Mouse (Mus musculus) embryo, embryonic 10 days (tissue): ENCODE measurements around the gene Cd44.

Experiments
- DNase-seq: peaks from one replicate; pipeline ENCODE4 v3.0.0-alpha.2; 2015; ENCODE audit warnings: low spot score

Gene Cd44

DNA sequence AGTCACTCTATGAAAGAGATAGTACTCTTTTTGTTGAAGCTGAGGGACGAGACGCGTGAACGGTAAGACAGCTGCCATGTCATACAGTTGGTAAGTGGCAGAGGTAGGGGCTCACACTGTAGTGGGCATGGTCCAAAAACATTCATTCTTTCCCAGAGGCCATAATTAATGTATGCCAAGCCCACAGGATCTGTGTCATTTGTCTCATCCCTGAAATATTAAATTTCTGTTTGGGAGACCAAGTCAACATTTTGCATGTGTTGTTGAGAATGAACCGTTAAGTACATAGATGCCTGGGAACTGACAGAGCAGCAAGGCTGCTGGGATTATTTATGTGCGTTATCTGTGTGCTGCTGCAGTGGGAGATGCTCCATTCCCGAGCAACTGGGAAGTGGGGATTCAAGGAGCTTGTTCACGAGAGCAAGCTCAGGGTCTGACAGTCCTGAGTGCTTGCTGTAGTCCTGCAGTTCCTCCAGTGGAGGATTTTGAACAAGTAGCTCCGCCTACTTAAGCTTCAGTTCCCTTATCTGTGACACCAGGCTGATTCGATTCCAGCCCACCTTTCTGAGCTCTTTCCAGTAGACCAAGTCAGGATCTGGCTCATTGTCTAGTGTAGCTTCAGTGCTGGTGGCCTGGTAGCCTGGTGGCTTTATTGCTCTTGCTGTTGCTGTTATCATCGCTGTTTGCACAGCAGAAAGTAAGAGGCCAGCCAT is 12.5 kb upstream of the Cd44 start:
- DNase-seq: no peak

DNA sequence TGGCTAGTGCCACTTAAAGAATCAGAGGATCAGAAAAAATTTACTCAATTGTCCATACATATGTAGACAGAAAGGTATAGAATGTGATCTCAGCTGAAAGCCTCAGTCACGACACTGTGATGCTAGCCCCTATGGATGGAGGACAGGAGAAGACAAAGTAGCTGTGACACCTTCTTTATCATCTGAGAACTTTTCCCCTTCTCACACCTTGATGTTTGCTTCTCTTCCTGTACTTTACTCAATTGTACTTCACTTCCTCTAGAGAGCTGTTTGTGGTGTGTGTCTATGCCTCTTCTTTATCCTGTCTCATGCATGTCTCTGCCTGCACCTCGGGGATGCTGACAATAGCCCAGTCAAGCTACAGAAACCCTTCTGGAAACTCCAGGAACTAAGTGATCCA is 11.5 kb upstream of the Cd44 start:
- DNase-seq: no peak

DNA sequence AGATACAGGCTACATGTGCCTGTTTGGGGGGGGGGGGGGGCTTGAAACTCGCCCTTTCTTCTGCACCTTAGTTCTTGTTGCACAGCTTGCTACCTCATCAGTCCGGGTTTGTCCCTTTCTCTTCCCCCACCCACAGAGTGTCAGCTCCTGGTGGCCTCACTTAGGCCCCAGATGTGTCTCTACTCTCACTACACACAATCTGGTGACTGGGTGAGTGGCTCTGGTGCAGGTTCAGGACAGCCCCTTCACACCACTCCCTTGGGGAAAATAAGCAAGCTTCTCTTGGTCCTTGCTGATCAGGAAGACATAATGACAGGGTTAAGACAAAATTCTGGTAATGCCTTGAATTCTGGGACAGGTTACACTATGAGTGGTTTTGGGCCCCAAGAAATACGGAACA is 11.0 kb upstream of the Cd44 start:
- no peak for DNase-seq

DNA sequence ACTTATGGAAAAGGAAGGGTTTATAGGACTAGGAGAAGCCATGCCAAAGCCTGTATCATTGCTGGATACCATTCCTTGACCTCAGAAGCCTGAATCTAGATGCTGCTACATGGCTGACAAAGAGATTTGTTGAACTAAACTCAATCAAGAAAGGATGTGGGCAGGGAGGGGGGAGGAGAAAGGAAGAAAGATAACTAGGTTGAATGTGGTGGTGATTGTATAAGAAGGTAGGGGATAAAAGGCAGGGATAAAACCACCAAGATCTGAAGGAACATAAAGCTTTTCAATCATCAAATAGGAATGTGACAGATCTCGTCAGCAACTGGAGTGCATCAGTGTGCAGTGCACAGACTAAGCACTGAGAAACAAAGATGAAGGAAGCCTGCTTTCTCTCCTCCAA is 7.9 kb upstream of the Cd44 start:
- no peak for DNase-seq

DNA sequence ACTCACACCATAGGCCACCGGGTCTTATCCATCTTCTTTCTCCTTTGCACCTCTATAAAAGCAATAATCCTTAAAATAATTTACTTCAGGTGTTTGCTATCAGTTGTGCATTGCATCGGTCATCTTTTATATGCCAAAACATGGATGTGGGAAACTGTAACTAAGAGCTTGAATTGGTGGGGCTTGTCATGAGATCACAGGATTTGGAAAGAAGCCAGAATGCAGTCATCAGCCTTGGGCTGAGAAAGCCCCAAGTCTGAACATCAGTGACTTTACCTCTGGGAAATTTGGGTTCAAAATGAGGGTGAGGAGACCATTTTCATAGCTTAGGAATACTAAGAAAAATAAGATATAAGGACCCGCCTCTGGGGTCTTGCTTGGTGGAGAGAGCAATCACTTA is 4.1 kb upstream of the Cd44 start:
- no peak for DNase-seq

DNA sequence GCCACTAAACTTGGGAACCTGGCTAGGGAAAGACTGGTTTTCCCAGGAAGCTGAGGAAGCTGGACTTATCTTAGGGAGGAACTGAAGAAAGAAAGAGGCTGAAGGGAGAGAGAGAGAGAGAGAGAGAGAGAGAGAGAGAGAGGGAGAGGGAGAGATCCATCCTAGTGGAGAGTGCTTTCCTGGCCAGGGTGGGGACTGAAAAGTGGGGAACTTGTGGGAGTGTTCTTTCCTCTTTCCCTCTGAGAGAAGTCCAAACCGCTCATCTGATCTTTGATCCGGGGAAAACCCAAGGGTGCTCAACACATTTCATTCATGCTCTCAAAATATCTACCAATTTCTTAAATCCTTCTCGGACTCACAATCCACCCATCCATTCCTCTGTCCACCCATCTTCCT is 361 bp upstream of the Cd44 start:
- no peak for DNase-seq

DNA sequence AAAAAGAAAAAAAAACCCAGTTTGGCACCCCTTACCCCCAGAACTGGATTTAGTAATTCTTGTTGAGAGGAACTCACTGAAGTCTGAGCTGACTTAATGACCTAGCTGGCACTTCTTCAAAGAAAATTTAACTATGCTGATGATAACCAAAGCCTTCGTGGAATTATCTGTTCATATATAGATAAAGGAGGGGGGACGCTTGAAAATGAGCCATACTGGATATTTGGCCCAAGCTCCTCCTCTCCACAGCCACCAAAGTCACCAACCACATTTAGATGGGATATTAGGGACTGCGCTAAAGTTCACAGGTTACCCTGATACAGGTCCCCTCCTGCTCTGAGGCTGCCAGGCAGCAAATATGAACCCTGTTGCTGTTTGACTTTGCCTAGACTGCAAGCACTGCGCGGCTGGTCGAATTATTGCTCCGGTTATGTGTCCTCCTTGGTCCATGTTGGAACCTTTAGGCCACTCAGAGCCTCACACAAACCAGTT is 1.2 kb downstream of the Cd44 start:
- DNase-seq: no peak

DNA sequence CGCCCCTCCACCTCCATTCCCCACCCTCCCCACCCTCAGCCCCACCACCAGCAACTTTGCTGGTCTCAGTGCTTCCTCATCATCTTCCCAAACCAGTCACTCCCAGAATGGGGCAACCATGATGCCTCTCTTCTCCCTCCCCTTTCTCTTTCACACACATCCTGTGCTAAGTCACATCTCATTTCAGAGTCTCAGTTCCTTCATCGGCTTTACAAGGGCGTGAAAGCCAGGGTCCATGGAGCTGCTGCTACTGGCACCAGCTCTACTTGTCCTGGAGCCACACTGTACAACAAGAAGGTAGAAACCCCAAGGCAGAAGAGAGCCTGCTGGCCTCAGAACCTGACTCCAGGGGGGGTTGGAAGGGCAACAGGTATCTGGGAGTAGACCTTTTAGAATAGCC is 2.2 kb downstream of the Cd44 start:
- DNase-seq: no peak

DNA sequence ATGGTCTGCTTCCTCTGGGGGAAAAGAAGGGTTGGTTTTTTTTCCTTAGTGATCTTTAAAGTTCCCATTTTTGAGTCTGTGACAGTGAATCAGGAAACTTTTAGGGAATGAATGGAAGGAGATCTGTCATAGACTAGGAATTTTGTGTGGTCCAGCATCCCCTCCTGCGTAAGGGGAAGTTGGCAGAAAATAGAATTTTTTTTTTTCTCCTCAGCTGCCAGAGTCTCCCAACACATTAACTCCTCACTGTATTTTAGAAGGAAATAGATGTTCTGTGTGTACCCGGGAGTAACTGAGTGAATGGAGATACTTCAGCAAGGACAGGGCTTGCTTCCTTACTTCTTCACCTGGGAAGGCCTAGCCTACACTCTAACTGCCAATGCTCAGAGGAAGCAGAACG is 2.9 kb downstream of the Cd44 start:
- DNase-seq: no peak

DNA sequence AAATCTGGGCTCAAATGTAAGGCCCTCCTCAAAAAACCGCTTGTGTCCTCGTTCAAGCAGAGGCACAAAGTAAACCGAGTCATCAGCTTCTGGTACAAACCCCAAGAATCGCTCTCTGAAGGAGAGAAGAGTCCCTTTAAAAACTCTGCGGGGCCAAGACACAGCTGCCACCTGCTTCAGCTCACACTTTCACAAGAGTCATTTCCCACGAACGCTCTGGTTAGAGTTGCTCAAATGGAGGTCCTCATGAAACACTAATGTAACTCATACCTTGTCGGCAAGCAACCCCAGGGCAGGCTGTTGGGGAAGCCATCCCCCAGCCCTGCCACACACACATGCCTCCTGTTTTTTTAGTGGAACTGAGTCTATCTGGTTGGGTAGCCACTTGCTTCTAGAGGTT is 5.3 kb downstream of the Cd44 start:
- no peak for DNase-seq

DNA sequence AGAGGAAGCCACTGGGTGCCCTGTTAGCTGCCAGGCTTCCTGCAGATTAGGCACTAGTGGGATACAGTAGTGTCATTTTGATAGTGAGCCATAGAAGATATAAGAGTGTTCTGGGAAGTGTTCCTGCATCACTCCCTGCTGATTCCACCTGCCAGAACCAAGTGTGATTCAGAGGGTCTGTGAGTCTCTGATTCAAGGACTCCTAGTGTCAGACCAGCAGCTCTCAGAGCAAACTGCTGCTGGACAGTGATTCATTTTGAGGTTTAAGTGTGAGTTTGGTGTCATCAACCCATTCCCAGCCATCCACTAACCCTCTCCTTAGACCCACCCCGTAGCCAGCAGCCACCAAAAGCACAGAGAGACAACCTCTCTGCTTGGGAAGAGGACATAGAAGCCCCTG is 6.3 kb downstream of the Cd44 start:
- no peak for DNase-seq

DNA sequence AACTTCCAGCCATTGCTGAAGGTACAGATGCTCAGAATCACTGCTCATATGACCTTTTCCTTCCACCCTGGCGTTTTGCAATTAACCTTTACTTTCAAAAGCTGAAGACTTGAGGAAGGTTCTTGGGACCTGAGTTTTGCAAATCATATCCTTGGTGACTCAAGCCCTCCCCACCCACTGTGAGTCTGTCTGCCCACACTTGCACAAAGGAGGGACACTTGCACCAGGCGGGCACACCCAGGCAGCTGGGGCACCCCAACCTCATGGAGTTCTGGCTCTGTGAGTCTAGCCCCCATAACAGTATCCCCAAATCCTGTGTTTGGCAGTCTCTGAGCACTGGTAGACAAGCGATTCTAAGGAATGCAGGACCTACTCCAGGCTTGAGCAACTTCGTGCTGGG is 6.7 kb downstream of the Cd44 start:
- no peak for DNase-seq

DNA sequence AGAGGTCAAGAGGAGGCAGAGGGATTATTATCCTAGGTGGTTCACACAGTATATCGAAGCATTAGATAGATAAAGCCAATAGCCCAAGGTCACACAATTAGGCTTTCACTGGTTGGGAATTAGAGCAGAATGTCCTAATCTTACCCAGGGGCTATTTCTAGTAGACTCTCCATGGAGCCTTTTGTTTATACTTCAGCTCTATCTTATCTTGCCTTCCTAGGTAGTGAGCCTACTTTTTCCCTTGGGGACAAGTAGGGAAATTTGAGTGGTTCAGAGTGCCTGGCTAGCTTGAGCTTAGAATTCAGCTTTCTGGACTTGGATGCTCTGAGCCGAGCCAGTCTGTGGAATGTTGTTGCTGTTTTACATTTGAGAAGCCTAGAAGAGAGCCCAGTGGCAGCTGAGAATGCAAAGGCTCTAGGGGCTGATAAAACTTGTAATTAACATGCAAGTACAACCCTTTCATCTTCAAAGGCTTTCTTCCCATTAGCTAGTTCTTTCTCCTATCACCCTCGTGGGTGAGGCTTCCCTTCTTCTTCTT is 12.7 kb downstream of the Cd44 start:
- no peak for DNase-seq

DNA sequence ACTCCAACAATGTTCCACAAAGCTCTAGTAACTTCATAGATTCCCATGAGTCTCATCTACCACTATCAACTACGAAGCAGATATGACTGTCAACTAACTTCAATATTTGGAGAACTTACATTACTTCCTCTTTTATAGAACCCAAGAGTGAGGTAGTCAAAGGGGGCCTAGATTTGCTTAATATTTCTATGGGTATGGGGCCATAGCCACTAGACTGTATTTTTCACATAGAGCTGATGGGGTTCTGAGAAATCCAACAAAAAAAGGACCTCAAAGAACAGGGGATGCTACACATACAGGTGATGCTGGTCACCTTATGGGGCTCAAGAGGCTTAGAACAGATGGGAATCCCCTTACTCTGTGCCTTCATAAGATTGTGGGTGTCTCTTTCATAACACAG is 14.3 kb downstream of the Cd44 start:
- no peak for DNase-seq

DNA sequence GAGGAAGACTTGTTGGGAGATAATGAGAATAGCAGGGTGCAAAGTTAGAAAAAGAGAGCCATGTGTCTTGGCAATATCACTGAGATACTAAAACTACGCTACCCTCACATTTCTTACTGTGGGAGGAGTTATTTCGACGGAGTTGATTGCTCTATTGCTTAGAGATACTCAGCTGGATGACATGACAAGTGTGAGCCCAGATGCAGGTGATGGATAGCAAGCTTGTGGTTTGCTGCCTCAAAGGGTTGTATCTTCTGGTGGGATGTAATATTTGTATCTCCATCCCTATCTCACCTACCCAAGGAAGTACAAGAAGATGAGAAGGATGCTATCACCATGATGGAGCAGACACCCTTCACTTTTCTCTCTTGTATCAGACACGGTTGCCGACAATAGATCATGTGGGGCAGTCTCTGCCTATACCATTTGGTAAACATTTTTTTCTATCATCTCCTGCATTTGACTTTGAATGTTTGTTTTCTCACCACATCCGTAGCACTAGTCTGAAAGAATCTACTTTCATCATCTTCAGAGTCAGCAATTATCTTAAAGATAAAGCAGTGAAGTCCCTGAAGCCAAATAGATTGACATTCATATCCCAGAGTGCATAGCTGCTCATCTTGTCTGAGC is 15.0 kb downstream of the Cd44 start:
- no peak for DNase-seq

DNA sequence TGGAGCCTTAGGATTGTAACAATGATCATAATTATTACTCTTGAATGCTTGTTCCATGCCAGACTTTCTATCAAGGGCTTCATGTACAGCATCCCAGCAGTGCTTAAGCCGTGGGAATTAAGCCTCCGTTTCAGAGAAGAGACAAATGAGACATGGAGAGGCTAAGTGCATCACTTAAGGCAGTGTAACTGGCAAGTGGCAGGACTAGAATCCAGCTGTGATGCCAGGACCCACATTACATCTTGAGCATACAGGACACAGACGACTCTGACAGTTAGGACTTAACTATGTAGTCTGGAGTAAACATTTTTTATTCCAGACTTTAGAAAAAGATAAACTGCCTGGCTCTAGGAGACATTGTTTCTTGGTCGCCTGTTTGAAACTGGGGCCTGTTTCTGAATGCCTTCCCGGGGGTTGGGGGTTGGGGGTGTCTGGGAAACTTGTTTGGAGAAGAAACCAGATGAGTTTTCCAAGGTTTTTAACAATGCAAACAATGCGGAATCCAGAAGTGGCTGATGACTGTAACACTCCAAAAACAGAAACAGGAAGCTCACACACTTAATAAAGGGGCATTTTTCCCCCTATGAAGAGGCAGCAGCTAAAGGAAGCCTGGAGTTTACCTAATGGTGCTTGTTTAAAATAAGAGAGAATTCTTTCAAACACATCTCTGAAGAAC is 18.7 kb downstream of the Cd44 start:
- no peak for DNase-seq

DNA sequence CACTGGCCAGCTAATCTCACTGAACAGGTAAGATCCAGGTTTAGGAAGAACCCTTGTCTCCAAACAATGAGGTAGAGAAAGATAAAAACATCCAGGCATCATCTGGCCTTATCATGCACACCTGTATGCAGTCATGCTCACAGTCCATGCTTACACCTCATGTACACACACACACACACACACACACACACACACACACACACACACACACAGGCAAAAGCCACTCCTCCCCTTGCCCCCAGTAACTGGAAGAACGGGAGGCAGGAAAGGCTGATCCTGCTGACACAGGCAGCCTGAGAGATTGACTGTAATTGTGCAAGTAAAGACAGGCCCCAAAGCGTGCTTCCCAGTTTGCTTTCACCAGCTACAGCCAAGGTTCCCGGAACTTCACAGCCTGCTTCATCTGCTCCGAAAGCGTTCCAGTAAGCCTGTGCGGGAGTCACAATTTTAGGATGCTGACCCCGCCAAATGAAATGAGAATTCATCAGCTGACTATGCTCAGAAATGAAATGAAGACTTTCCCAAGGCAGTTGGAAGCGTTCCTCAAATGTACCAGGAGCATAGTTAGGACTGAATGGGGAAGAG is 19.4 kb downstream of the Cd44 start:
- no peak for DNase-seq

DNA sequence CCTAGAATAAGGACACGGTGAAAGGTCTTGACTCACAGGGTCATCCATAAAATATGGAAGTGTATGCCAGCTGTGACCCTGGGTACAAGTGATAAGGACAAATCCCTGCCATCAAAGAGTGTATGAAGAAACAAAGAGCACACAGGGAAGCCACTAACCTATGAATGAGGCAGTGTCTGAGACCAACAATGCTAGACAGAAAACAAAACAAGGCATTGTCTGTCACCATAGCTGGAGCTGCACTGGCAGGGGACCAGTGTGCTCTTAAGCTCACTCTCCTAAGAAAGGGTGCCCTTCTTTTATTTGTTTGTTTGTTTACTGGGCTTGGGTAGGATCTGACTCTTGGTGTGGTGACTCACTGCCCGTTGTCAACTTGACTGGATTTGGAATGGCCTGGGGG is 23.0 kb downstream of the Cd44 start:
- no peak for DNase-seq

DNA sequence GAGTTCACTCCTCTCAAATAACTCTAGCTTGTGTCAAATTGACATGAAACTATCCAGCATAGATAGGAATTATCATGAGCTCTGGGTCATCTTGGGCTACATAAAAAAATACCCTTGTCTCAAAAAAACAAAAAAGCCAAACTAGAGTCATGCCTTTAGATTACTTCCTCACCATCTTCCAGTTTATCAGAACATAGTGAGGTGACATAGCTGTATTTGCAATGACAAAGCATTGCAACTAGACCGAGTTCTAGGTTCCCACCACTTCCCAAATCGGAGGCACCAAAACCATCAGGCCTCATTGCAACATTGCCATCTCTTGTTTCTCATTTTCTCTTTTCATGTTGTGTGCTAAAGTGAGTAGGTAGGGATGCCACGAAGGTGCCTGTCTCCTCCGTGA is 24.0 kb downstream of the Cd44 start:
- no peak for DNase-seq

DNA sequence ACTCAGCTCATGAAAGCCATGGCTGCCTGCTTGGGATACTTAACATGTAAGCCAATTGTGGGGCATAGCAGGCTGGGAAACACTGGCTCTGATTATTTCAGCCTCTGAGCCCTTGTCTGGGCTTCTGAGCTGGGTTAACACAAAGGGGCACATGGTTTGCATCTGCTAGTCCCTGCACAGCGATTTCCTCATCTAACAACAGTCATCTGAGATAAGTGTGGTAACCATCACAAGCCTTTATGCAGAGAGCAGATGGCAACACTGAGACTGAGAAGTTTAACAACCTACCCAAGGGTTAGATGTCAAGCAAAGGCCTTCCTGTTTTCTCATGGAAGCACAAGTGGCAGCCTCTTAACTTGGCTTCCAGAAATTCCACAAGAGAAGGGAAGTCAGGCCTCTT is 25.3 kb downstream of the Cd44 start:
- DNase-seq: peak; percentile 39

DNA sequence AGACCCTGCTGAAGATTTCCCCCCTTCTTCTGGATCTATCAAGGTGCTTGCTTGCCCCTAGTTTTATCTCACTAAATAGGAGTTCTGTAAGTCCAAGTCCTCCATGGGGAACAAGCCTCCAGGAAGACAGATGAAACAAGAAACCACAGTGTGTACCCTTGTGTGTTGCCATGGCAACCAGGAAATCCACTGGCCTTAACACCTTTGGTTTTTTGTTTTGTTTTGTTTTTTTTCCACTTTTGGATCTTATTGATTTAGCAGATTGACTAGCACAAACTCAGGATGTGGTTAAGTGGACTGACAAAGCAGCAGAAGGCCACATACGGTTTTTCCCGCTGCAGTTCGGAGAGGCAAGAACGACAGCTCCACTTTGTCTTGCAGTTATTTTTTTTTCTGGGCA is 27.6 kb downstream of the Cd44 start:
- peak; percentile 47 for DNase-seq

DNA sequence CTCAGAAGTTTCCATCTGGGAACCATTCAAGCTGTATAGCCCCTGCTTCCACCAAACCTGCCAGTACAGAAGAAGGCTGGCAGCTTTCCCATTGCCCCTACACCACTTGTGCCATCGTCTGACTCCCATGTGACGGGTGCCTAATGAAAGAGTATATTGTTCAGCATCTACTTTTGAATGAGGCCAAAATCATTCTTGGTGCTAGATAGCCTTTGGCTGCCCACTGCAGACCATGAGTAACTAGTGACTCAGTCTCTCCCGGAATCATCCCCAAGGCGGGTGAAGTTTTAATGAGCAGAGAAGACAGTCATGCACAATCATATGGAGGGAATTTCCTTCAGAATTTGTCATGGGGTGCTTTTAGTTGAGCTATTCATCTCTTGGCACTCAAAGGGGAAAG is 28.3 kb downstream of the Cd44 start:
- no peak for DNase-seq

DNA sequence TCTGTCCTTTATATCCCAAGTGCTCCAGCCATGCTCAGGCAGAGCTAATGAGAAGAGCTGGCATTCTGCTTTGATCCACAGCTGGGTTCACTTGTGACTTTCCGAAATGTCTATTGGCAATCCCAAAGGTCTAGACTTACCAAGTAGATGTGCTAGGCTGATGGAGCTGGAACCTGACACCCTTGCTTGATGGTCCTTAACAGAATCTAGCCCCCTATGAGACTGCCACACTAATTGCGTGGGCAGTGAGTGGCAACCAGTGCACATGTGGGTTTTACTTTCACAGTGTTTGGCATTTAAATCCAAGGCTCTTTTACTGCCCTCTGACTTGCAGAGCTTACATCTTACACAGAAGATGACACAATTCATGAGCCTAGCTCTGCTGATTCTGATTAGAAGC is 29.0 kb downstream of the Cd44 start:
- DNase-seq: no peak
